Mouse (Mus musculus) limb, embryonic 13.5 days (tissue): ENCODE results near the gene Cyp2w1. TPM values are rescaled to one million over a fixed set of nuclear protein-coding genes. Genes with fewer than 3 reads are reported as not detected.

Experiments
- ATAC-seq: fragments of 200-750 bp; cut with Nextera tagmentation; 2 replicates; pipeline ENCODE4 v1.8.0; 2017; ENCODE audit warnings: low read depth, moderate number of reproducible peaks, moderate TSS enrichment; ENCODE audit not compliant: low FRiP score
- H3K27ac ChIP-seq: fragments of 300-500 bp; sonication (generic); 2 replicates; pipeline ENCODE4 v1.5.1; 2015; ENCODE audit warnings: inconsistent platforms, mild to moderate bottlenecking, moderate library complexity
- H3K27me3 ChIP-seq: fragments of 300-500 bp; sonication (generic); 2 replicates; pipeline ENCODE4 v1.6.1; 2015; ENCODE audit warnings: mild to moderate bottlenecking, inconsistent platforms
- H3K36me3 ChIP-seq: fragments of 300-500 bp; sonication (generic); 2 replicates; pipeline ENCODE4 v1.6.1; 2015; ENCODE audit warnings: inconsistent platforms, mild to moderate bottlenecking, moderate library complexity
- H3K4me1 ChIP-seq: fragments of 300-500 bp; sonication (generic); 2 replicates; pipeline ENCODE4 v1.6.1; 2015; ENCODE audit warnings: inconsistent platforms
- H3K4me2 ChIP-seq: fragments of 300-500 bp; sonication (generic); replicated peaks from 2 replicates; pipeline ENCODE4 v1.6.1; 2015; ENCODE audit warnings: inconsistent platforms, mild to moderate bottlenecking, moderate library complexity
- H3K4me3 ChIP-seq: fragments of 300-500 bp; sonication (generic); 2 replicates; pipeline ENCODE4 v1.5.1; 2015; ENCODE audit warnings: moderate library complexity, mild to moderate bottlenecking, inconsistent platforms
- H3K9ac ChIP-seq: fragments of 300-500 bp; sonication (generic); 2 replicates; pipeline ENCODE4 v1.6.1; 2015; ENCODE audit warnings: mild to moderate bottlenecking, inconsistent platforms
- H3K9me3 ChIP-seq: fragments of 300-500 bp; sonication (generic); 2 replicates; pipeline ENCODE4 v1.6.1; 2016; ENCODE audit warnings: inconsistent platforms
- WGBS: fragments of 180-500 bp; shearing (Covaris S2); methylation state at CpG from one replicate; pipeline ENCODE4 v1.1.7; 2015; 5-methylcytosine and 5-hydroxymethylcytosine counted together
- polyA plus RNA-seq: library from polyadenylated mRNA; unstranded; fragments of >200 nt; fragmentation: Nextera tagmentation; extraction: Ambion mirVana; gene quantifications from 2 replicates; pipeline ENCODE4 v1.2.1, GENCODE M21; 2015

The Cyp2w1 gene
- polyA plus RNA-seq, 1 experiment from 2014 or later = 4.5 TPM

- Histone ChIP-seq H3K36me3 (no peaks in the 10 kb centered on the region), H3K27me3 (no peaks in the 10 kb centered on the region), H3K4me3 (peak overlapping the region; percentile 66), H3K4me1 (peaks cover 42% of the 10 kb centered on the region), H3K9ac (peak overlapping the region; percentile 72), H3K27ac (no peak overlapping the region; the same call in 1 of the 2 replicates), H3K9me3 (no peaks in the 10 kb centered on the region), H3K4me2 (peak overlapping the region; percentile 92)
- under 1% methylated on average over 73 of the region's 73 CpGs for WGBS
- ATAC-seq = peak; percentile 86
These were observed 28.2 kb downstream of the Cyp2w1 start for GRCm38 (mm10) chr5:139380385-139381248.

DNA sequence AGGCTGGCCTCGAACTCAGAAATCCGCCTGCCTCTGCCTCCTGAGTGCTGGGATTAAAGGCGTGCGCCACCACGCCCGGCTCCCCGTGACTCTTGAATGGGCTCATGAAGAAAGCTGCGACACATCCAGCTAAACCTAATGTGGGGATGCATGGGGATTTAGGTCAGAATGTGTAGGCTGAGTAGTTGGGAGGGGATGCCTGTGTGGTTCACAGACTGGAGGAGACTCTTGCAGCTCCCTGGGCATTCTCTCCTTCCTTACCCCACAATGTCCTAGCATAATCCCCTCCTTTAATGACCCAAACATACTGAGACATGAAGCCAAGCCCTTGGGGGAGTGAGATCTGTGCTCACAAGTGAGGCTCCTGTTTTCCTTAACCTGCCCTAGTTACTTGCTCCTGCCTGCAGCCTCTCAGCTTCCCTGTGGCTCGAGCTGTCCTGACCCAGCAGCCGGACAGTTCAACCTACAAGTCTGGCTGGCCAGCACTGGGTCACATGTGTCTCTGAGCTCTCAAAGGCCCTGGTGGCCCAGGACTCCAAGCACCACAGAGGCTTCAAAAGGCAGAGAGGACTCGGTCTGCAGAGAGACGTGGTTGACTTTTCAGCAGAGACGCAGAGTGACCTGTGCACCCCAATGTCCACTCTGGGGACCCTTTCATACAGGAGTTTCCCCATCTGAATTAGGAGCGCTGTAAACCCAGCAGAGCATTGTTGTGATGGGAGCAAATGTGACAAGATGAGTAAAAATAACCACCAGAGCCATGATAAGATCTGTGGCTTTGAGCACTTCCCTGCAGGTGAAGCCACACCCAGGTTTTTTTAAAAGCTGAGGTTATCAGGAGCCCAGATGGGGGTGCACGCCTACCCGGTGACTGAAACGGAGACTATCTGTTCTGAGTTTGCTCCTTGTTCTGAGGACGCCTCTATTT lies 29.4 kb downstream of the Cyp2w1 start:
- peak overlapping the region; percentile 6; the same call in 1 of the 2 replicates for H3K9ac ChIP-seq

DNA sequence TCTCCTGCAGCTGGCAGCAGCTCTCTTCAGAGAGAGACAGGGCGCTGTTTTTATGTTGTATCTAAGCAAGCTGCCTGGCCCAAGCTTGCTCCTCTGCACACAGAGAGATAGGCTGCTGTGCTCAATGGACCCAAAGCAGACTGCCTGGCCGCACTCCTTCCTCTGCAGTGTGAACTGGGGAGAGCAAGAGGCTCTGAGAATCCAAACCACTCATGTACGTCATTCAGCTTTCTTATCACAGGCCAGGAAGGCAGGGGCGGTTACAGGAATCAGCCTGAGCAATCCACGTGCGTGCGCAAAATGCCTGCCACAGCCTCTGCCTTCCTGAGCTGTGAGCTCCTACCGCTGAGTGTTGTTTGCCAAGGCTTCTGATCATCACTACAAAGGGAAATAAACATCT lies 30.3 kb downstream of the Cyp2w1 start:
- ATAC-seq = no peak
- no peaks in the 10 kb centered on the region for H3K36me3 ChIP-seq

More for the DNA sequence above, 29.4 kb downstream of the Cyp2w1 start:
- H3K36me3 ChIP-seq = no peaks in the 10 kb centered on the region
- peaks cover 43% of the 10 kb centered on the region for H3K4me1 ChIP-seq
- no peak overlapping the region for H3K27ac ChIP-seq
- WGBS = 84% methylated on average over 18 of the region's 18 CpGs
- H3K4me2 ChIP-seq = peak overlapping the region; percentile 14; the same call in 1 of the 2 replicates
- H3K27me3 ChIP-seq = no peaks in the 10 kb centered on the region
- ATAC-seq = no peak
- H3K9me3 ChIP-seq = no peaks in the 10 kb centered on the region
- peak overlapping the region; percentile 8; the same call in 1 of the 2 replicates for H3K4me3 ChIP-seq

GRCm38 (mm10) chr5:139383234-139383633 lies 30.8 kb downstream of the Cyp2w1 start:
- Histone ChIP-seq H3K36me3 (no peaks in the 10 kb centered on the region), H3K4me2 (no peak overlapping the region), H3K27ac (no peak overlapping the region), H3K4me3 (no peak overlapping the region), H3K9me3 (no peaks in the 10 kb centered on the region), H3K4me1 (peaks cover 45% of the 10 kb centered on the region), H3K9ac (no peak overlapping the region), H3K27me3 (no peaks in the 10 kb centered on the region)
- no peak for ATAC-seq
- 77% methylated on average over 9 of the region's 9 CpGs for WGBS

More for the DNA sequence above, 30.3 kb downstream of the Cyp2w1 start:
- no peaks in the 10 kb centered on the region for H3K9me3 ChIP-seq
- H3K27me3 ChIP-seq = no peaks in the 10 kb centered on the region
- H3K4me2 ChIP-seq = 0 out of 2 replicates have a peak overlapping the region, but pooled peaks have one; percentile 14
- 71% methylated on average over 8 of the region's 8 CpGs for WGBS
- H3K4me1 ChIP-seq = peaks cover 45% of the 10 kb centered on the region
- peak overlapping the region; percentile 6; the same call in 1 of the 2 replicates for H3K9ac ChIP-seq
- H3K27ac ChIP-seq = peak overlapping the region; percentile 40; the same call in 1 of the 2 replicates
- no peak overlapping the region for H3K4me3 ChIP-seq

- 0 out of 2 replicates have a peak overlapping the region, but pooled peaks have one; percentile 31 for H3K9ac ChIP-seq
- 64% methylated on average over 10 of the region's 10 CpGs for WGBS
- H3K4me3 ChIP-seq = no peak overlapping the region
- no peak overlapping the region for H3K4me2 ChIP-seq
- H3K36me3 ChIP-seq = no peaks in the 10 kb centered on the region
- no peak for ATAC-seq
- H3K27me3 ChIP-seq = no peaks in the 10 kb centered on the region
- H3K4me1 ChIP-seq = peaks cover 49% of the 10 kb centered on the region
- H3K9me3 ChIP-seq = no peaks in the 10 kb centered on the region
- H3K27ac ChIP-seq = no peak overlapping the region
These were observed 32.1 kb downstream of the Cyp2w1 start for GRCm38 (mm10) chr5:139384531-139384930.

GRCm38 (mm10) chr5:139386047-139386446 lies 33.6 kb downstream of the Cyp2w1 start:
- Histone ChIP-seq H3K4me1 (peaks cover 50% of the 10 kb centered on the region), H3K4me2 (no peak overlapping the region), H3K36me3 (no peaks in the 10 kb centered on the region), H3K4me3 (no peak overlapping the region), H3K9ac (no peak overlapping the region), H3K27ac (no peak overlapping the region), H3K27me3 (no peaks in the 10 kb centered on the region), H3K9me3 (no peaks in the 10 kb centered on the region)
- no peak for ATAC-seq
- 90% methylated on average over 5 of the region's 5 CpGs for WGBS

DNA sequence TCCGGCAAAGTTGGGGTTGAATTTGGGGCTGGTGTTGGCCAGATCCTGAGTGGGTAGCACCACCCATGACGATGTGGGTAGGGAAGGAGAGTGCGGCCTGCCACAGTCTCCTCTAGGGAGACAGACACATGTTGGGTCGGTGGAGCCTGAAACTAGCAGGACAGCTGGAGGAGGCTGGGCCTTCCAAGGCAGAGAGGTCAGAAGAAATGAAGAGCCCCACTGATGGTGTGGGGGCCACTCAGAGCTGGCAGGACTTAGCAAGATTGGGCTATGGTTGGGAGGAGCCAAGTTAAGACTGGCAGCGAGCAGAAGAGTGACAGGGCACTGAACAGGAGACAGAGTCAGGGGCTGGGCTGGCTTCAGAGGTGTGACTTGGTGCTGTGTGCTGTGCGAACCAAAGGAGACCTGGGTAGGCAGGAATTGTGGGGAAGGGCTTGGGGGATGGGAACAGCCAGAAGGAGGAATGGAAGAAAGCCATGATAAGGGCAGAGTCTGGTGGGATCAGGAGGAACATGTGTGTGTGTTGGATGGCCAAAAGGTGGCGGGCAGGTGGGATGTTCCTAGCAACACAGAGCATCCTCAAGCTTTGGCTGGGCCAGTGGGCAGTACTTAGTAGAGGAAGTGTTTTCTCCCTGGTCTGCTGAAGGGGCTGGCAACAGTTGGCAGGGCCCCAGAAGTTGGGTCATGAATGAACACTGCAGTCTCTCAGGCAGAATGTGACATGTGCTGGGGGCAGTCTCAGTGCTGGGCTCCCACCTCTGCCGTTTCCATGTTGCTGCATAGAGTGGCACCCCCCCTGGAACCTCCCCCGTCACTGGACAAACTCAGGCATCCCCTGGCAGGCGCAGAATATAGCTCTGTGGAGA lies 35.1 kb downstream of the Cyp2w1 start:
- Histone ChIP-seq H3K9ac (peak overlapping the region; percentile 48; the same call in 1 of the 2 replicates), H3K36me3 (0 out of 2 replicates have a peak, but pooled peaks cover 2% of the 10 kb centered on the region), H3K27ac (peak overlapping the region; percentile 92), H3K4me3 (no peak overlapping the region), H3K9me3 (no peaks in the 10 kb centered on the region), H3K4me2 (peak overlapping the region; percentile 1; the same call in 1 of the 2 replicates), H3K4me1 (peaks cover 45% of the 10 kb centered on the region), H3K27me3 (no peaks in the 10 kb centered on the region)
- peak; percentile 37; the same call in 1 of the 2 replicates for ATAC-seq
- WGBS = 53% methylated on average over 10 of the region's 10 CpGs

GRCm38 (mm10) chr5:139388195-139388570 lies 35.8 kb downstream of the Cyp2w1 start:
- H3K27ac ChIP-seq = peak overlapping the region; percentile 92
- 47% methylated on average over 4 of the region's 4 CpGs for WGBS
- H3K4me1 ChIP-seq = peaks cover 43% of the 10 kb centered on the region
- 0 out of 2 replicates have a peak, but pooled peaks cover 6% of the 10 kb centered on the region for H3K36me3 ChIP-seq
- peak overlapping the region; percentile 1; the same call in 1 of the 2 replicates for H3K4me2 ChIP-seq
- no peak for ATAC-seq
- no peaks in the 10 kb centered on the region for H3K27me3 ChIP-seq
- H3K9me3 ChIP-seq = no peaks in the 10 kb centered on the region
- H3K9ac ChIP-seq = peak overlapping the region; percentile 48; the same call in 1 of the 2 replicates
- H3K4me3 ChIP-seq = no peak overlapping the region

DNA sequence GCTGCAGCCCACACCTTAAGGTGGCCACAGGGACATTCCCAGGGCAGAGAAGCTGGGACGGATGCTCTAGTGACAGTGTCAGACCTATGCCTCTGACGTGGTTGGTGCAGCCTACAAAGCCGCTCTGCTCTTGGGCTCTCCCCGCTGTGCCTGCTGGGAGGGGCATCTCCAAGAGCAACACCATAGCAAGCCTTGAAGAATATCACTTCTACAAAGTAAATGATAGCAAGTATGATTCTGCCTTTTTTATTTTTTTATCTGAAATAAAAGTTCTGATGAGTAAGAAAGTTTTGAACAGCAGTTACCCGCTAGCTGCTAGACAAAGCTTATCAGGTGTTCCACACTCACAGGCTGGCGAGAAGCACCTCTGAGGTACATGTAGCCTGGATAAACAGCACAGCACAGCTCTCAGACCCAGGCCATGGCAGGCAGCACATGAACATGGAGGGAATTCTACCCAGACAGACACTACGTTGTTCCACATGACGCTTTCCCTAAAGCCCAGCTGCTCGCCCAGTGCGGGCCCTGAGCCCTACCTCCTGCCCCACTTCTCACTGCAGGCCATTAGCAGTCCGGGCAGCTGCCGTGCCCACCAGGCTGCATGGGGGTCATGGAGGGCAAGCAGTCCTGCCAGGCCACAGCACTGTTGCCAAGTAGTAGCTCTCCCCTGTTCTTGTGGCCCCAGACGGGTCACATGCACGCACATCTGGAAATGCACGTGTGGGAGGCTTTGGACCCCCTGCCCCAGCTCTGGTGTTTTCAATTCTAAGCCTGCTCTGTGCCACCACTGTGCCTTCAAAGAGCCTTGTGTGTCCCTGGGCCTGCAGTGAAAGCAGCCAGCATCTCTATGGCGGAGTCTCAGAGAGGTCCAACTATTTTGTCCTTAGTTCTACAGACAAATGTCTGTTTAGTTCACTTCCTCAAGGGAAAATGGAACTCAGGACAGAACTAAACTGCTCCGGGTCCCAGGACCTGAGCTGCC lies 36.6 kb downstream of the Cyp2w1 start:
- Histone ChIP-seq H3K4me2 (peak overlapping the region; percentile 23), H3K27me3 (no peaks in the 10 kb centered on the region), H3K36me3 (0 out of 2 replicates have a peak, but pooled peaks cover 6% of the 10 kb centered on the region), H3K9me3 (no peaks in the 10 kb centered on the region), H3K4me3 (no peak overlapping the region), H3K4me1 (peaks cover 43% of the 10 kb centered on the region), H3K27ac (peak overlapping the region; percentile 92), H3K9ac (peak overlapping the region; percentile 53)
- WGBS = 43% methylated on average over 17 of the region's 17 CpGs
- no peak for ATAC-seq

DNA sequence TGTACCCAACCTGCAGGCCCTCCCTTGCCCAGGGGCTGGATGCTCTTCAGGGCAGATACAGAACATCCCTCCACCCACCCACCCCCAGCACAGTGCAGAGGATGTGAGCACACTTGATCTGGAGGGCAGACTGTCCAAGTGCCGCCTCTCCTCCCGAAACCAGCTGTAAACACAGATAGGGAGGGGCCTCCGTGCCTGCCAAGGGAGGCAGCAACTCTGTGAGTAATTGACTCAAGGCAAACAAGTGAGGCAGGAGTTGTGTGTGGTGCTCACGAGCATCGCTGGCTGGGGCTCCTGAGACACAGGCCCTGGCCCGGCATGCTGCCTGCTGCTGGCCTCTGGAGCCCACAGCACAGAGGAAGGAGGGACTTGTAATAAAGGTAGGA lies 37.3 kb downstream of the Cyp2w1 start:
- H3K9me3 ChIP-seq = no peaks in the 10 kb centered on the region
- WGBS = 13% methylated on average over 6 of the region's 6 CpGs
- peak overlapping the region; percentile 92 for H3K27ac ChIP-seq
- H3K36me3 ChIP-seq = 0 out of 2 replicates have a peak, but pooled peaks cover 6% of the 10 kb centered on the region
- peaks cover 50% of the 10 kb centered on the region for H3K4me1 ChIP-seq
- ATAC-seq = no peak; the same call in 1 of the 2 replicates
- peak overlapping the region; percentile 53; the same call in 1 of the 2 replicates for H3K9ac ChIP-seq
- peak overlapping the region; percentile 23 for H3K4me2 ChIP-seq
- no peak overlapping the region for H3K4me3 ChIP-seq
- no peaks in the 10 kb centered on the region for H3K27me3 ChIP-seq
